Mouse (Mus musculus) inflammation-experienced regulatory T-cells, adult 6 months (primary cell): ENCODE measurements around the gene C5ar1. TPM values are rescaled to one million over a fixed set of nuclear protein-coding genes. Genes with fewer than 3 reads are reported as not detected.

ENCODE experiments used
- ATAC-seq: one replicate; pipeline ENCODE4 v1.8.0; 2017
- polyA plus RNA-seq, 3 experiments: library from polyadenylated mRNA; unstranded; fragments of 100-300 nt; shearing (Covaris generic); gene quantifications; one replicate each; pipeline ENCODE4 v1.2.1; 2017

C5ar1 gene
- polyA plus RNA-seq, 3 experiments from 2014 or later, result 0.21 TPM; not detected in 2

DNA sequence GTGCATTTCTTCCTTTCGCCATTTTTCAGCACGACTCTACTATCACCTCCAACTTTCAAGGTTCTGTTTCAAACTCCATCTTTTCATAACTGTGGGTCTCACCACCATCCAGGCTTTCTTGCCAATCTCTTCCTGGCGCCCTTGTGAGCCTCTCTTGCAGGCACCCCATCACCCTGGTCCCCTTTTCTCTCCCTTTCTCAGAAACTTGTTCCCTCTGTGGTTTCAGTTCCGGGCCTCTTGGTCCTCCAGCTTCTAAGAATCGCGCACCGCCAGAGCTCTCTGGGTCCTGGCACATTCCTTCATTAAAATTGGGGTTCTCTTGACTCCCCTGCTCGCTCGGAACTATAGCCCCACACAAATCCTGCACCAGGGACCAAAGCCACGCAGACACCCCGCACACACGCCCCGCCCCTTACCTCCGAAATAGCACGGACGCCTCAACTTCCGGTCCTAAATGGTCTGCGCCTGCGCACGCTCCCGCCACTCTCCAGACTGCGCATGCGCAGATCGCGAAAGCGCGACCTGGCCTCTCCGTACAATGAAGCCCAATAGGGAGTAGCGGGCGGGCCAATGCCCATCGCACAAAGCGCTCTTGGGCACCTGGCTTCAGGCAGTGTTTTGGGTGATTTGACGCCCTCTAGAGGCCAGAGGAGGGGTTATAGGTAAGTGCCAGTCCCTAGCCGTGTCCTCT, 37.6 kb downstream of the C5ar1 start, which contains the start of gene Dhx34:
Gene Dhx34, minus strand, starts transcription at position 456 of the 691 bp plus-strand sequence.
- peak; percentile 94 for ATAC-seq

- no peak for ATAC-seq
These were observed 45.4 kb downstream of the C5ar1 start for GRCm38 (mm10) chr7:16213986-16214385.

DNA sequence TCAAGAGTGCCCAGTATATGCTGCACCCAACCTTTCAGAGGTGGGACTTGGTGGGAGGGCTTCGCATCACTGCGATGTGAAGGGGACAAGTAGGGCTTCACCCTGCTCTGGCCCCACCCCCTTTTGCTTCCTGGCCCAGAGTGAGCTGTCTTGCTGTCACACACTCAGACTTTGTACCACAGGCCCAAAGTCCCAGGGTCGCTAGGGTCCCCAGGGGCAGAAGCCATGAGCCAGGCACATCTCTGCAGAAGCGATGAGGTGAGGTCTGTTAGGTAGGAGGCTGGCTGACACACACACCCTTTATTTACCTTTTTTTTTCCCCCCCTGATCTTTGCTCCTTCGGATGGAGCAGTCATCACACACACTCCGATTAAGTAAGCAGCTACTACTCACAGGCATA, 46.1 kb downstream of the C5ar1 start:
- ATAC-seq, result no peak

DNA sequence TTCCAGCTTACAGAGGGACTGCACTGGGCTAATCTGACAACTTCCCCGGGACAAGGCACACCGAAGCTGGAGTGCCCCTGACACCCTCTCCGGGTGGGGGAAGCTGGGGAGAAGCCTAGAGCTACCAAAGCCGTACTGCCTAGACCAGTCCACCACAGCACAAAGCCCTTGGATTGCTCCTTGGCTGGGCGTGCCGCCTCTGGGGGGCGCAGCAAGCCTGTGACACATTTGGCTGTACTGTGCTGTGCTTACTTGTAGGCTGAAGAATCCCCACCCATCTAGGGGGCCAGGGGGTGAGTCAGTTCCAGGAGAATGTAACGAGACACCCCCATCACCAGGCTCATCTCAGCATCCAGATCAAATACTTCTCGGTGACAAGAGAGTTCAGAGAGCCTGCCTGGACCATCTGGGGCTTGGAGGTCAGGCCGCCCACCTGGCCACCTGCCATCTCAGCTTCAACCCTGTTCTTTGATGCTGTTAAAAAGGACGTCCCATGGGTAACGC, 48.4 kb downstream of the C5ar1 start:
- no peak for ATAC-seq

DNA sequence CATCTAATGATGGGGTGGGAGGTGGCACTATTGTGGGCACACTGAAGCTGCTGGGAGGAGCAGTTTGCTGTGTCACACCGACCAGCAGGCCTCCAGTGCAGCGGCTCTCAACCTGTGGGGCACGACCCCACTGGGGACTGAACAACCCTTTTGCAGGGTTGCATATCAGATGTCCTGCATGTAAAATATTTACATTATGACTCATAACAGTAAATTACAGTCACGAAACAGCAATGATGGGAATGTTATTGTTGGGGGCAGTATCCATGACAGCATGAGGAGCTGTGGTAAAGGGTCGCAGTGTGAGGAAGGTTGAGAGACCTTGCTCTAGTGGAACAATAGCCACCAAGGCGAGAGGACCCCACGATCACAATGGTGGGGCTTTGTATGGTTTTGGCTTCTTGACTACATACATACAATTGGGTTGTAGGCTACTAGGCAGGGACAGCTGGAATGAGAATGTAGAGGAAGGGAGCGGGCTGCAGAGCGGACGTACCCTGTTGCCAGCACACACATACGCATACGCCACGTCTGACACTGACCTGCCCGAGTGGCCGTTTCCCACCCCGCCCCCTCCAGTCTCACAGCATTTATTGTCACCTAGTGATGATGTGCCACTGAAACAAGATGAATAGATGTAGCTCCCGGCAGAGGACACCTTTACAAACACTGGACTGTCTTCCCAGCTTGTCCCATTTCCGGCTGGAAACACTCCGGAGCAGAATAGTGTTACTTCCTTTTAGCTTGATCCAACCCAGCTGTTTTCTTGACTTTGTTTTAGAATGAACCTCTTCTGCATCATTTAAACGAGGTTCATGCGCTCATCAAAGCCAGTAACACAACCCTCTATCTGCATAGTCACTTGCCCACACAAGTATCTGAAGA, 50.3 kb downstream of the C5ar1 start:
- no peak for ATAC-seq

GRCm38 (mm10) chr7:16207496-16207895, 51.8 kb downstream of the C5ar1 start:
- ATAC-seq, result peak; percentile 76

DNA sequence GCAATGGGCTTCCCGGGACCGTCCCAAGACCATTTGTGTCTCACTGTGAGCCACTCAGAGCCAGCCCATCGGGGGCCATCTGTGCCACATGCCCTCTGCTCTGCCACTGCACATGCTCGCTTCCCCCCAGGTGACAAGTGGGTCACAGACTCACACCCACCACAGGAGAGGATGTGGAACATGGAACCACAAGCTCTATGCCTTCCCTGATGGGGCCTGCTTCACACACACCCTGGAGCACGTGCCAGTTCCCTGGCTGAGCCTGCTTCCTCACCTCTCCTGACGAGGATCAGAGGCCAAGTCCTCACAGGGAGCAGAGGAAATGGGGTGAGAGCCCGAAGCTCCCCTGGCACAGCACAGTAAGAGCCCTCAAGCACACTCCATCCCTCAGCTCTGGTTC, 52.3 kb downstream of the C5ar1 start:
- ATAC-seq, result peak; percentile 62

- no peak for ATAC-seq
These were observed 54.5 kb downstream of the C5ar1 start for GRCm38 (mm10) chr7:16204791-16205190.

- no peak for ATAC-seq
These were observed 55.8 kb downstream of the C5ar1 start for GRCm38 (mm10) chr7:16203505-16203903.

- ATAC-seq, result no peak
These were observed 56.4 kb downstream of the C5ar1 start for GRCm38 (mm10) chr7:16202756-16203504.

DNA sequence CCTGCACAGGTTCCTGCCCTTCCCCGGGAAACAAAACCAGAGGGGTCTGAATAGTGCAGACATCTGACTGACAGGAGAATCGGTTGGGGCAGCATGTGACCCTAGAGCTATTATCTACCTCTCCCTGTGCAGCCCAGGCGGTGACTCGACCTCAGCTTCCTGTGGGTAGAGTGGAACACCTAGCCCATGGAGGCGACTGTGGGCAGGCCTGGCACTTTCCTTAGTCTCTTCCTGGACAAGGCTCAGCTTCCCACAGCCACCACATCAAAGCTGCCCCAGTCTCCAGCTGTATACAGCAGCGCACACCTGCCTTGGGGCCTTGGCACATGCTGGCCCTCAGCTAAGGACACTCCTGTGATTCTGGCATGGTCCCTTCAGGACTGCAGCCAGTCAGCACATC, 58.2 kb downstream of the C5ar1 start:
- ATAC-seq, result peak; percentile 73

DNA sequence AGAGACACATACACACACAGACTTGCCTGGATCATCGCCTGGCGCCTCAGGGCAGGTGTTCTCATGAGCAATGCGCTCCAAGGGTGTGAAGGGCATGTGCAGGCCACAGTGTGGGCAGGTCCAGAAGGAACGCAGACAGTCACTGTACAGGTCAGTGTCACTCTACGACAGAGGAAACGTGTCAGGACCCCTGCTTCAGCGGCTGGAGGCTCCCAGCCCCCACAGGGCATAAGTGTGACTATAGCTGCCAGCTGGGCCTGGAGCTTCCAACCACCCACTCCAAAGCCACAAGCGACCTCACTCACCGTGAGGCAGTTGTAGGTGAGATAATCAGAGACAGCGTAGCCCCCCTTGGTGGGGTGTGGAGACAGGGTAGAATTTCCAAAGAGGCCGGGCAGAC, 60.8 kb downstream of the C5ar1 start:
- ATAC-seq, result no peak

GRCm38 (mm10) chr7:16197166-16197565, 62.2 kb downstream of the C5ar1 start:
- ATAC-seq, result no peak

Other genes starting within 250 kb of the C5ar1 start
- gene Bicra, start 211.6 kb downstream of the C5ar1 start, polyA plus RNA-seq, result 1 to 10 TPM; 2.7 to 4.4 (median 4.2) TPM
- gene Zfp541, start 197.7 kb downstream of the C5ar1 start, polyA plus RNA-seq, result under 1 TPM in 1 of 3 experiments, not detected in 2; 0.07 TPM
- gene Napa, start 161.1 kb downstream of the C5ar1 start, polyA plus RNA-seq, result 100 to 1,000 TPM; 191 to 298 (median 208) TPM
- 10 to 100 TPM; 18.7 to 23.5 (median 19.2) TPM for gene Kptn, start 139.6 kb downstream of the C5ar1 start, polyA plus RNA-seq
- not detected for gene Slc8a2, start 129.7 kb downstream of the C5ar1 start, polyA plus RNA-seq
- 10 to 100 TPM in 2 of 3 experiments, 1 to 10 TPM in 1; 8.6 to 23.2 (median 20.8) TPM for gene Meis3, start 84.5 kb downstream of the C5ar1 start, polyA plus RNA-seq
- gene Dhx34, start 37.5 kb downstream of the C5ar1 start, polyA plus RNA-seq, result 10 to 100 TPM in 2 of 3 experiments, 1 to 10 TPM in 1; 8.3 to 12.4 (median 11.4) TPM
- gene C5ar2, start 15.4 kb downstream of the C5ar1 start, polyA plus RNA-seq, result under 1 TPM in 1 of 3 experiments, not detected in 2; 0.23 TPM
- 1 to 10 TPM in 2 of 3 experiments, under 1 TPM in 1; 0.96 to 2.4 (median 2.3) TPM for gene Inafm1, start 14.1 kb upstream of the C5ar1 start, polyA plus RNA-seq
- 10 to 100 TPM; 10.6 to 16.3 (median 11.5) TPM for gene Ccdc9, start 27.3 kb upstream of the C5ar1 start, polyA plus RNA-seq
- 1 to 10 TPM in 2 of 3 experiments, under 1 TPM in 1; 0.42 to 1.5 (median 1.2) TPM for gene Bbc3, start 48.9 kb upstream of the C5ar1 start, polyA plus RNA-seq
- 100 to 1,000 TPM in 1 of 3 experiments, 10 to 100 TPM in 2; 72.6 to 121 (median 77.7) TPM for gene Sae1, start 128.3 kb upstream of the C5ar1 start, polyA plus RNA-seq
- 10 to 100 TPM; 13.1 to 20.1 (median 17.3) TPM for gene Zc3h4, start 141.4 kb upstream of the C5ar1 start, polyA plus RNA-seq
- gene Tmem160, start 193.2 kb upstream of the C5ar1 start, polyA plus RNA-seq, result 1 to 10 TPM; 5.3 to 7.7 (median 7.6) TPM
- gene Npas1, start 218.2 kb upstream of the C5ar1 start, polyA plus RNA-seq, result under 1 TPM in 2 of 3 experiments, not detected in 1; 0.18 to 0.24 TPM